Mouse (Mus musculus): Measurements from ENCODE around the gene Pagr1a. TPM values are rescaled to one million over a fixed set of nuclear protein-coding genes. Genes with fewer than 3 reads are reported as not detected.

Pagr1a gene
- total RNA-seq (2023): 10 to 100 TPM in 1 of 2 experiments, 1 to 10 TPM in 1; 4.6 to 47.0 TPM

GRCm38 (mm10) chr7:127016971-127017949, at the start of gene Pagr1a:
Gene Pagr1a (minus strand): TSS chr7:127017352.

GRCm38 (mm10) chr7:127041851-127042672, 24.9 kb upstream of the Pagr1a start, which contains the start of gene Kif22:
Gene Kif22 (minus strand): TSS chr7:127042471.

GRCm38 (mm10) chr7:127026984-127027726, 10.0 kb upstream of the Pagr1a start, which contains the start of gene Maz:
Gene Maz (minus strand): TSS chr7:127027037.

GRCm38 (mm10) chr7:127020901-127021562, 3.9 kb upstream of the Pagr1a start, which contains the start of the genes Gm42742 and Prrt2:
Gene Gm42742 (minus strand): TSS chr7:127021097.
Gene Prrt2 (minus strand): TSS chr7:127021211.

GRCm38 (mm10) chr7:127016481-127016485, 869 bp downstream of the Pagr1a start, which contains the start of gene Pagr1b:
Gene Pagr1b (minus strand): TSS chr7:127016484.

GRCm38 (mm10) chr7:127014320-127014719, 2.8 kb downstream of the Pagr1a start, which contains the start of gene Mvp:
Gene Mvp (minus strand): TSS chr7:127014621.

GRCm38 (mm10) chr7:126975950-126976866, 40.9 kb downstream of the Pagr1a start, which contains the start of gene Cdiptos:
Gene Cdiptos (minus strand): TSS chr7:126976098.

GRCm38 (mm10) chr7:126975893-126975949, 41.4 kb downstream of the Pagr1a start, which contains the start of gene Cdipt:
Gene Cdipt (plus strand): TSS chr7:126975914.

Other genes with a start within 250 kb of the Pagr1a start
- gene Ypel3, start 240.4 kb downstream of the Pagr1a start, total RNA-seq (2023): 100 to 1,000 TPM; 274 to 280 TPM
- gene Tbx6, start 235.9 kb downstream of the Pagr1a start, total RNA-seq (2023): 10 to 100 TPM; 11.8 to 12.3 TPM
- gene Ppp4c, start 224.9 kb downstream of the Pagr1a start, total RNA-seq (2023): 100 to 1,000 TPM; 276 to 290 TPM
- not detected for gene Fam57b, start 219.7 kb downstream of the Pagr1a start, total RNA-seq (2023)
- not detected for gene 4930451I11Rik, start 185.7 kb downstream of the Pagr1a start, total RNA-seq (2023)
- not detected for gene Doc2a, start 169.9 kb downstream of the Pagr1a start, total RNA-seq (2023)
- 10 to 100 TPM; 26.6 to 34.7 TPM for gene Hirip3, start 155.4 kb downstream of the Pagr1a start, total RNA-seq (2023)
- gene Ino80e, start 155.0 kb downstream of the Pagr1a start, total RNA-seq (2023): 10 to 100 TPM; 93.9 to 94.9 TPM
- 100 to 1,000 TPM in 1 of 2 experiments, 10 to 100 TPM in 1; 99.5 to 101 TPM for gene Taok2, start 132.6 kb downstream of the Pagr1a start, total RNA-seq (2023)
- gene Tmem219, start 94.4 kb downstream of the Pagr1a start, total RNA-seq (2023): 10 to 100 TPM; 48.7 to 52.4 TPM
- 10 to 100 TPM; 43.5 to 46.3 TPM for gene Kctd13, start 88.5 kb downstream of the Pagr1a start, total RNA-seq (2023)
- not detected for gene Asphd1, start 67.8 kb downstream of the Pagr1a start, total RNA-seq (2023)
- gene Sez6l2, start 66.8 kb downstream of the Pagr1a start, total RNA-seq (2023): 1 to 10 TPM; 6.3 to 7.0 TPM
- 10 to 100 TPM; 78.8 to 82.2 TPM for gene Cdipt, start 41.4 kb downstream of the Pagr1a start, total RNA-seq (2023)
- 1 to 10 TPM in 1 of 2 experiments, under 1 TPM in 1; 0.81 to 1.7 TPM for gene Cdiptos, start 41.3 kb downstream of the Pagr1a start, total RNA-seq (2023)
- gene Mvp, start 2.7 kb downstream of the Pagr1a start, total RNA-seq (2023): 10 to 100 TPM; 48.6 to 50.8 TPM
- 1 to 10 TPM in 1 of 2 experiments, not detected in 1; 2.8 TPM for gene Pagr1b, start 868 bp downstream of the Pagr1a start, total RNA-seq (2023)
- 10 to 100 TPM; 16.6 to 46.2 TPM for gene Gm42742, start 3.7 kb upstream of the Pagr1a start, total RNA-seq (2023)
- gene Prrt2, start 3.9 kb upstream of the Pagr1a start, total RNA-seq (2023): 1 to 10 TPM; 1.2 to 1.9 TPM
- gene Maz, start 9.7 kb upstream of the Pagr1a start, total RNA-seq (2023): 100 to 1,000 TPM; 251 to 254 TPM
- gene Kif22, start 25.1 kb upstream of the Pagr1a start, total RNA-seq (2023): 1 to 10 TPM; 3.1 to 4.2 TPM
- not detected for gene Zg16, start 70.0 kb upstream of the Pagr1a start, total RNA-seq (2023)
- 10 to 100 TPM; 69.0 to 74.5 TPM for gene AI467606, start 74.0 kb upstream of the Pagr1a start, total RNA-seq (2023)
- 1 to 10 TPM in 1 of 2 experiments, under 1 TPM in 1; 0.52 to 1.5 TPM for gene Qprt, start 104.9 kb upstream of the Pagr1a start, total RNA-seq (2023)
- 10 to 100 TPM in 1 of 2 experiments, 1 to 10 TPM in 1; 7.3 to 10.0 TPM for gene Spn, start 120.5 kb upstream of the Pagr1a start, total RNA-seq (2023)
- gene Cd2bp2, start 178.7 kb upstream of the Pagr1a start, total RNA-seq (2023): 10 to 100 TPM; 75.1 to 82.8 TPM
- 10 to 100 TPM; 59.8 to 76.1 TPM for gene Tbc1d10b, start 191.1 kb upstream of the Pagr1a start, total RNA-seq (2023)
- 1 to 10 TPM; 5.8 to 9.7 TPM for gene Mylpf, start 191.5 kb upstream of the Pagr1a start, total RNA-seq (2023)
- gene Zfp553, start 215.7 kb upstream of the Pagr1a start, total RNA-seq (2023): 10 to 100 TPM; 15.8 to 18.7 TPM
- gene Sept1, start 215.8 kb upstream of the Pagr1a start, total RNA-seq (2023): 100 to 1,000 TPM; 394 to 455 TPM
- gene Zfp771, start 226.9 kb upstream of the Pagr1a start, total RNA-seq (2023): 10 to 100 TPM; 19.5 to 26.9 TPM
- 10 to 100 TPM; 17.2 TPM for gene Dctpp1, start 243.4 kb upstream of the Pagr1a start, total RNA-seq (2023)

Data from B cell, adult 67 days (primary cell).